Mouse (Mus musculus) left cerebral cortex, postnatal 4 days (tissue): ENCODE measurements around the gene Glcci1. TPM values are rescaled to one million over a fixed set of nuclear protein-coding genes. Genes with fewer than 3 reads are reported as not detected.
A peak's percentile ranks its signal among the peaks of the same experiment; 100 is the strongest.

Experiments used
- DNase-seq: peaks from one replicate; pipeline ENCODE4 v3.0.0-alpha.2; 2022
- intact Hi-C: fragments of 180-260 bp; cut with DNase I; formaldehyde crosslinking; loops from one replicate; pipeline ENCODE4 v1.15.1; 2025
- total RNA-seq, 2 experiments: library from RNA; stranded (reverse); gene quantifications; 2 replicates each; pipeline ENCODE4 v1.2.3; 2021

The Glcci1 gene
- total RNA-seq, result 10 to 100 TPM; 56.5 to 57.4 TPM

- intact Hi-C loops, result no loop called here
- DNase-seq, result peak; percentile 80
These were observed at the start of gene Glcci1 for GRCm38 (mm10) chr6:8509551-8509950. Glcci1 (plus strand) TSS chr6:8509600.

- no peak for DNase-seq
- intact Hi-C loops, result no loop called here
These were observed 47.0 kb upstream of the Glcci1 start for GRCm38 (mm10) chr6:8462447-8462846.

- intact Hi-C loops, result no loop called here
- no peak for DNase-seq
These were observed 44.0 kb upstream of the Glcci1 start for GRCm38 (mm10) chr6:8465388-8465787.

DNA sequence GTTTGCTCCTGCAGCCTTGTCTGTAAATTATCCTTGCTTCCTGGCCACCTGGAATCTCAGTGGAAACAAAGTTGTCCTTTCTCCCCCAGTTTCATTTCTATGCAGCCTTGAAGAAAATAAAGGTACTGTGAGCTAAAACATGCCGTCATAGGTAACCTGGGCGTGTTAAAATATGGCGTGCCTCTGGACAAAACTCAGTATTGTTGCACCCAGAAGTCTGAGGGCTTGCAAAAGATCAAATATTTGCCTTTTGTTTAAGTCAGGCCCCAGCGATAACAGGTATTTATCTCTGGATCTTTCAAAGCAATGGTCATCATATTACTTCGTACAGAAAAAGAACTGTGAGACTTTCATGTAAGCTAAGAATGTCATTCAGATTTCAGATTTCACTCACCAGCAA lies 43.4 kb upstream of the Glcci1 start:
- intact Hi-C loops, result no loop called here

DNA sequence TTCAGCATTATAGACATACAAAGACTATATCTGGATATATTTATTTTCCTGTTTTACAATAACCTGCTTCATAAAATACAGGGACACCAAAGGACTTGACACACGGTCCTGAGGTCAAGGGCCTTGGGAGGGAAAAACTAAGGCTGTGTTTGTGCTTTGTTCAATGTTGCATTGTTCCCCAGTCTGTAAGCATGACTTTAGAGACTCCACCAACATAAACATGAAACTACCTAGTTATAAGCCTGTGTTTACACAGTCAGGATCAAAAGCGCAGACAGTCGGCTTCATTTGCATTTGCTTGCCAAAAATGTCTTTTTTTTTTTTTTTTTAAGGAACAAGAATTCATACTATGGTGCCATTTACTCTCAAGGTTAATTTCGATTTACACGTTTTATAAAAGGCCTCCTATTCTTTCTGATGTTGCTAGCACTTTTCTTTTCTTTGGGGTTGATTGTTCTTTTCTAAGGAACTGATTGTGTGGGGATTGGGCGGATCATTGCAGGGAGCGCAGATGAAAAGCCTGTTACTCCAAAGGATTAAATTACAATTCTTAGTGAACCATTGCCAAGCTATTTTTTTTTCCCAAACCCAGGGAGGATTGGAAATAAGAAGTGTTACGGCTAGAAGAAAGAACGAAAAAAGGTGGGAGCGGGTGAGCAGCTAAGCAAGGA lies 41.6 kb upstream of the Glcci1 start:
- intact Hi-C loops, result no loop called here

More for the DNA sequence above, 43.4 kb upstream of the Glcci1 start:
- no peak for DNase-seq

GRCm38 (mm10) chr6:8469918-8470317 lies 39.5 kb upstream of the Glcci1 start:
- DNase-seq, result no peak
- intact Hi-C loops, result no loop called here

More for the DNA sequence above, 41.6 kb upstream of the Glcci1 start:
- DNase-seq, result no peak

GRCm38 (mm10) chr6:8472125-8472524 lies 37.3 kb upstream of the Glcci1 start:
- intact Hi-C loops, result no loop called here
- no peak for DNase-seq

DNA sequence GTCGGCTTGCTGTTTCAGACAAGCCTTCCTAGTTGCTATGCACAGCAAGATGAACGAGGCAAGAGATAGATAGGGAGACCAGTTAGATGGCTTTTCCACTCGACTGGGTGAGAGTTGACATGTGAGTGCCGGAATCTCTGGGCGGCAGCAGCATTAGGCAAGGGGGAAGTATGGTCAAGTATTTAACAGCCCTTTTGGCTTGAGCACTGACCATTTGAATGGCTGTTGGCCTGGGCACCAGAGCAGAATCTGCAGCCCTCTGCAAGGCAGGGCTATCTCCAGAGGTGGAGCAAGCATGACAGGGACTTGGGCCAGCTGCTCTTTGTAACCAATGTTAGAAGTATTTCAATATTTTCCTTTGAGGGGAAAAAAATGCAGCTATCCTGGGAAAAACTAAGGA lies 36.5 kb upstream of the Glcci1 start:
- intact Hi-C loops, result no loop called here
- DNase-seq, result no peak

- DNase-seq, result no peak
- intact Hi-C loops, result no loop called here
These were observed 35.9 kb upstream of the Glcci1 start for GRCm38 (mm10) chr6:8473498-8473897.

- no peak for DNase-seq
- intact Hi-C loops, result no loop called here
These were observed 35.1 kb upstream of the Glcci1 start for GRCm38 (mm10) chr6:8474316-8474715.

DNA sequence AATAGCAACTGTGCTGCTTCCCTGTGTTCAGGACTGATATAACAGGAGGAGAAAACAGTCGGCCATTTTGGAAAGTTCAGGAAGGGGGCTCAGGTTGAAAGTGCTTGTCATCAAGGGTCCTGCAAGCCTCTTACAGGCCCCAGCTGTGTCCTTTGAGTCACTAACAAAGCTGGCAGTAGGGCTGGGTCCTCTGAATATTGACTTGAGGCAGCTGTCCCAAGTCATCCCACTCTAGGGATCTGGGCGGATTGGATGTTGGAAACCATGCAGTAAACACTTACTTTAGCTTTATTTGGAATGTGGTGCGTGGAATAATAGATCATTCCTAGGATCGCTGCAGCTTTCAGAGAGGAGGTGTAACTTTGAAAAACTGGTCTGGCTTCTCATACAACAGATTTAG lies 34.6 kb upstream of the Glcci1 start:
- intact Hi-C loops, result no loop called here
- DNase-seq, result no peak

DNA sequence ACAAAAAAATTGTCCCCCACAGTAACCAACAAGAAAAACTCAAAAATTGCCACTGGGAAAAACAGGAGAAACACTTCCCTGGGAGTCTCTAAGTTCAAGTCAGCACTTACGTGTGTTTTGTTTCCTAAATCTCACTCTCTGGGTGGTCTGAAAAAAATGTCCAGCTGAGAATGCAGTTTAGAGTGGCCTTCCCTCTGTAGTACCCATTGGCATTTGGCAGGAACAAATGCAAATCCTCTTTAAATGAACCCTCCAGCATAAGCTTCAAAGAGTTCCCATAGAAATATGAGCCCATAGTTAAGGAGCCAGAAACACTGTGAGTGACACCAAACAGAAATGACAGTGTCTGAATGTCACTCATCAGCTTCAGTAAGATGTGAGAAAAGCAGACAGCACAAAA lies 30.2 kb upstream of the Glcci1 start:
- no peak for DNase-seq
- intact Hi-C loops, result no loop called here

DNA sequence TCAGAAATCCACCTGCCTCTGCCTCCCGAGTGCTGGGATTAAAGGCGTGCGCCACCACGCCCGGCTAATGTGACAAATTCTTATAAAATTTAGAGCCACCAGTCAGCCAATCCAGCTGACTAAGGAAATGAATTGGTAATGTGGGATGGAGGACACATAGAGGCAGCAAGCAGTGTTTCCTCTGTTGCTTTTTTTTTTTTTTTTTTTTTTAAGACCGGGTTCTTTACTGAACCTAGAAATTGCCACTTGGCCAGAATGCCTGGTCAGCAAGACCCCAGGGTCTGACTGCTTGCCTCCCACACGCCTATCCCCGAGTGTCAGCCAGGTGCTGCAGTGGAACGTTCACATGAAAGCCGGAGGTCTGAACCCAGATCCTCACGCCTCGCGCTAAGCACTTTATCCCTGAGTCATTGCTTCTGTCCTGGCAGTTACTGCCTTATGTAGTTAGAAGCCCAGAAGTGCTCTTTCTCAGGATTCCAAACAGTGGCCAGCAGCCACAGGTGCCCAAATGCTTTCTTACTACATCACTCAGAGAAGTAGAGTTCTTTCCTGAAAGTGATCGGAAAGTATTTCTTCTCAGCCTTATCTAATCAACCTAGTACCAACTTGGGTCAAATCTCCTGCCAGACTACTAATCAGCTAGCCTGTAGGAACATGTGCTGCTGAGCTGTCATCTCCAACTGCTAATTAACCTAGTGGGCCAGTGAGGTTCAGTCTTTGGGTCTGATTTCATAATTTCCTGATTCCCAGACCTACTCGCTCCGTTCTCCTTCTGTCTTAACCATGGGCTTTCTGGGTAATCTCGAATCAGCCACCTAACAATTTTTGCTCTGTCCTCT lies 24.7 kb upstream of the Glcci1 start:
- no peak for DNase-seq
- intact Hi-C loops, result no loop called here

DNA sequence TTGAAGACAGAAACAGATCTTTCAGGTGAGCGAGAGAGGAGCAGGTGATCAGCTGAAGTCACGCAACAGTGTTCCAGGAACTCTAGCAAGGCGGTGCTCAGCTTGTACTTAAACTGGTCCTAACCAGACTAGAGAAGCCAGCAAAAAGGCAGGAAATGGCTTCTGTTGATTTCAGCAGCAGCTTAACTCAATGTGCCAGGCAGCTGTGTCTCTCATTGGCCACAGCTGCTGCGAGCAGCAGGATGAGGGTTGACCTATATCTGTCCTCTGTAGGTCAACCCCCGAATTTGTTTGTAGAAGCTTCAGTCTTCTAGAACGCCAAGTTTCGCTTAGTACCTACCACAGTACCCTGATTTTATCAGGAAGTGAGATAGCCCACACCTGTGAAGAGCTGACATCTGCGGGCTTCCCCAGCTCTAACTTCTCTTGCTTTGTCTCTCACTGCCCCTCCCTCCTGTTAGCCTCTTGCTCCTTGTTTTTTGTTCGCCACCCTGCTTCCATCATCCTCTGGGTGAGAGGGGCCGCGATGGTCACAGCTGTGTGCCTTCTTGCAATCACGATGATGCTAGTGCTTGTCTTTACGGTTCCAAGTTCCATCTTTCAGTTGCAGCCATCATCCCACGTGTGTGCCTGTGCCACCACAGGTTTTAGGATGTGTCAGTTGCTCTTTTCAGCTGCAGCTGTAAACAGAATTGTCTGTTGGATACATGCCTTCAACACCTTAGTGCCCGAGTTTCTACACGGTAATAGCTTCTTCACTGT lies 23.8 kb upstream of the Glcci1 start:
- intact Hi-C loops, result no loop called here

GRCm38 (mm10) chr6:8486391-8487043 lies 22.9 kb upstream of the Glcci1 start:
- DNase-seq, result no peak

More for the DNA sequence above, 23.8 kb upstream of the Glcci1 start:
- DNase-seq, result no peak

GRCm38 (mm10) chr6:8487044-8487853 lies 22.2 kb upstream of the Glcci1 start:
- intact Hi-C loops, result no loop called here
- DNase-seq, result no peak

More at GRCm38 (mm10) chr6:8486391-8487043, 22.9 kb upstream of the Glcci1 start:
- intact Hi-C loops, result no loop called here

GRCm38 (mm10) chr6:8488249-8488648 lies 21.2 kb upstream of the Glcci1 start:
- no peak for DNase-seq
- intact Hi-C loops, result no loop called here

DNA sequence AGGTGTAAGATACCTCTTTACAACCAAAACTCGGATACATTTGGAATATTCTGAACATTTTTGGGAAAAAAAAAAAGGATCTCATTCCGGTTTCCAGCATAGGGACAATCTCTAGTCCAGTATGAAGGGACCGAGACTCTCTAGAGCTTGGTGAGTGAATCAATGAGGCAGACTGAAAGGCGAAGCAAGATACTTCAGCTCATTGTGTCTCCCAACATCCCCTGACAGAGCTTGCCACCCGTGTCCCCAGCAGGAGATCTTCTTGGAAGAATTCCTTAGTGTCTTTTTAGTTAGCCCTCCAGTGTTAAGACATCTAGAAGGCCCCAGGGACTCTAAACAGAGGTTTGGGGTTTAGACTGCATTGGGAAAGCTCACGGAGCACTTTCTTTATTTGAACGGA lies 20.1 kb upstream of the Glcci1 start:
- intact Hi-C loops, result no loop called here

DNA sequence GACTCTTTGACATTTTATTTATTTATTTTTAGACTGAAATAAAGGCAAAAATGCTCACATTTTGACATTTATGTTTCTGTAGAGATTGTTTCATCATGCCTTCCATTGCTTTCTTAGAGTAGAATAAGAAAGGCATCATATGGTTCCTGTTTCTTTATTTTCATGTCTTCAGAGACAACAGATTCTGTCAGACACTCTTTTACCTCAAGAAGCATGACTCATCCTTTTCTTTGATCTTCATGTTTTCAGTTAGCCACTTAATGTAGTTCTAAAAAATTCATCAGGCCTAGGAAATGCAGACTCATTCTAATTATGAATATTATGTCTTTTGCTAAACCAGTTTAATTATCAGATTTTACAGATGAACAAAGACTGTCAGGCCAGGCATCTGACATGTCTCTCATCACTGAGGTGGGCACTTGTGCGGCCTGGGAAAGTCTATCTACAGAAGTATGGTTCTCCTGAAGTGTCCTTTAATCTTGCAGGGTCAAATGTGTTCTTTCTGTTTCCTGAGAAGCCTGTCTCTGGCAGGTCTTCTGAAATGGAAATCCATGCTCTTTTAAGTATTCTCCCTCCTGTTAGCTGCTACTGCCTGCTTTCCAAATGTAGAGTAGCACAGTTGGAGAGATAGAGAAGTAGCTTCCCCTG lies 19.3 kb upstream of the Glcci1 start:
- intact Hi-C loops, result no loop called here
- DNase-seq, result no peak

More for the DNA sequence above, 20.1 kb upstream of the Glcci1 start:
- DNase-seq, result no peak
